Mouse (Mus musculus): ENCODE results near the gene Tas2r115.
"Not testable (repeated sequence)": the region's sequence is repeated elsewhere in the genome, so short reads cannot be mapped to it uniquely, and the experiment has no call there.

The Tas2r115 gene

DNA sequence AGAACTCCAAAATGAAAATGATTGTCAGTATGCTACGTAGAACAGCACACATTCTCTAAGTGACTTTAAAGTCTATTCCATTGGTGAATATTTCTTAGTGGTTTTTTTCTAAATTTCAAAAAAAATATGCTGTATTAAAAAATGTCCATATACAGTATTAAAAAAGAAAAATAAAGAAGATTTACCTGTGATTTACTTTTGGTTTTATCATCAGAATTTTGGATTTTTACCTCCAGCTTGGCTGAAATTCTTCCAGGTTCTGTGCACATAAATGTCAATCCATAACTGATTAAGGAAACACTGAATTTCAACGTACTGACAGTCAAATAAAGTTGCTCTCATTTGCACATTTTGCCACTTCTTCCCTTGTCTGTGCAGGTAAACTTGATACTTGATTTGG lies at the start of gene Tas2r115:
Gene Tas2r115 (minus strand): TSS at position 101 of the 400 bp plus-strand sequence.
- no peak for DNase-seq

DNA sequence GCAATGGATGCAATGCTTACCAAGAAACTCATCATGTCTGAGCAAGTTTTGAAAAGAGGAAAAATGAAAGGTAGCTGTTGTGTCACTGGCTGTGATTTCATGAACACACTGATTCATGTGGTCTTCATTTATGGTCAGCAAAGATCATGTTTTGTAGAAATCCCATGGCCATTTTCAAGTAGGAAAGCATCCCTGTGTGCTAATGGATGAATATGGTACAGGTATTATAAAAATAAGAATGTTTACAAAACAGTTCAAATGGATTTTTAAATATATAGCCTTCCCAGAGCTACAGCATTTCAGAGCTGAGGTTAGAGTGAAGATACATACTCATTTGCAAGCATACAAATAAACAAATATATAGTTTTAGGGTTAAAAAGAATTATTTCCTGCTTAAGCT lies 40.2 kb upstream of the Tas2r115 start, which contains the start of gene Tas2r136:
Gene Tas2r136 (minus strand): TSS at position 101 of the 400 bp plus-strand sequence.
- no peak for DNase-seq

DNA sequence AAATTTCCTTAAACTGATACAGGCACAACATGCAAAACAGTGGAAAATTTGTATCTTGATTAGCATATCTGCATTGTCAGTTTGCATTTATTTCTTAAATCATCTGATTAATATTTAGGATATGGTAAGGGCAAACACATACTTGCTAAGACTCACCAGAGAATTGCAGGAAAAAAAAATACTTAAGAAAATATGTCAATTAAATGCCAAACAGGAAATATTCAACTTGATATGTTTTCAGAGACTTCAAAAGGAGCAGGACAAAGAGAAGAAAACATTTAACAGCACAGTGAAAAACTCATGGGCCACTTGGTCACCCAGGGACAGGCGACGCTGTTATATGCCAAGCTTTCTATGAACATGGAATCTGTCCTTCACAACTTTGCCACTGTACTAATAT lies 24.0 kb upstream of the Tas2r115 start, which contains the start of gene Tas2r102:
Gene Tas2r102 (plus strand): TSS at position 301 of the 400 bp plus-strand sequence.
- no peak for DNase-seq

DNA sequence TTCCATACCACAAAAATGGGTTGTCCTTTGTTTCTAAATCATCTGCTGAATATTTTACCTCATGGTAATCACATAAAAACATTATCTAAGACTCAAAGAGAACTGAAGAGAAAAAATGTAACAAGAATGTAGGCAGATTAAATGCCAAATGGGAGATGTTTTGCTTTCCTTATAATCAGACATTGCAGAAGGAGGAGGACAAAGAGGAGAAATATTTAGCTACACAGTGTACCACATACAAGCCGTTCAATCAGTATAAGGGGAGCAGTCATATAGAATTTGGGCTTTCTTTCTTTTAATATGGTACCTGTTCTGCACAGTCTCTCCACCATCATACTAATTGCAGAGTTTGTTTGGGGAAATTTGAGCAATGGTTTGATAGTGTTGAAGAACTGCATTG lies 16.6 kb upstream of the Tas2r115 start, which contains the start of gene Tas2r124:
Gene Tas2r124 (plus strand): TSS at position 301 of the 400 bp plus-strand sequence.
- no peak for DNase-seq

DNA sequence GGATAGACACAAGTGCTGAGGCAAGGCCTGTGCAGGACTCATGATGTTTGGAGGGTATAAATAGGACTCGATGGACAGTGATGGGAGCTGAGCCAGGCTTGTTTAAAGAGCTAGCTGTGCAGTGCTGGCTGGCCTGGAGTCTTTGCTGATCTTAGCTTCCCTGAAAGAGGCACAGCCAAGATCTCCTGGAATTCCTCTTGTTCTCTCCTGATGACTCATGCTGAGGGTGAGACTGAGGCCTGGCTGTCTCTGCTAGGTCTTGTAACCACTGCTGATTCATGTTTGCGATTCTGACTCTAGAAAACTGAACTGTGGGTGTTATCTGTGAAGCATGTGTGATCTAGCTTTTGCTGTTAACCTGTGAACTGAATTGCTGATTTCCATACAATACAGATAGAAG lies 12.4 kb upstream of the Tas2r115 start:
- no peak for DNase-seq

DNA sequence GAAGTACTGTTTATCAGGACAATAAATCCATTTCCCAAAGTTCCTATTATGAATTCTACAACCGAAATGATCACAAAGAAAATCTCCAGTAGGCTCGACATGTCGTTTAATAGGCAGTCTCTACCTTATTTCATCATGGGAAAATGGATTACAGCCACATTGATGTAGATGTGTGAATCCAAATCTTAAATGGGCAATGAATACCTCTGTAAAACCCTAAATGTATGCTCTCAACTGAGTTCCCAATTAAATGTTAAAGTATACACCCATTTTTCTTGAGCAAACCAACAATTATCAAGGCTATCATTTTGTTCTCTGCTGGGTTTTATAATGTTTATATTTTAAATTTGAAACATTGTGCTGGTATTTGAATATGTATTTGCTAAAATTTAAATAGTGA lies 26.0 kb downstream of the Tas2r115 start, which contains the start of gene Tas2r122:
Gene Tas2r122 (minus strand): TSS at position 101 of the 400 bp plus-strand sequence.
- no peak for DNase-seq

DNA sequence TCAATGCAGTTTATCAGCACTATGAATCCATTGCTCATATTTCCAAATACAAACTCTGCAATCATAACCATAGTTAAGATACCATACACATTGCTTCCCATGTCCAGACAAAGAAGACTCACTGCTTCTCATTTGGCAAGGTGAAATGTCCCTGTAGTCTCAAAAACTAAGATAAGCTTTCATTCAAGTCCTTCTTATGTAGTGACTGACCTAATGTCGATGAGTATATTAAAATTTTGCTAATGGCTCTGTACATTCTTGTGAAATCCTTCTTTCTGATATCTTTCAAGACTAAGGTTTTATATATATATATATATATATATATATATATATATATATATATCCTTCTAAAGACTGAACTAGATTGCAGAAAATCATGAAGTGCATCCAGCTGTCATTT lies 36.9 kb downstream of the Tas2r115 start, which contains the start of gene Tas2r121:
Gene Tas2r121 (minus strand): TSS at position 101 of the 400 bp plus-strand sequence.
- DNase-seq, result no peak

DNA sequence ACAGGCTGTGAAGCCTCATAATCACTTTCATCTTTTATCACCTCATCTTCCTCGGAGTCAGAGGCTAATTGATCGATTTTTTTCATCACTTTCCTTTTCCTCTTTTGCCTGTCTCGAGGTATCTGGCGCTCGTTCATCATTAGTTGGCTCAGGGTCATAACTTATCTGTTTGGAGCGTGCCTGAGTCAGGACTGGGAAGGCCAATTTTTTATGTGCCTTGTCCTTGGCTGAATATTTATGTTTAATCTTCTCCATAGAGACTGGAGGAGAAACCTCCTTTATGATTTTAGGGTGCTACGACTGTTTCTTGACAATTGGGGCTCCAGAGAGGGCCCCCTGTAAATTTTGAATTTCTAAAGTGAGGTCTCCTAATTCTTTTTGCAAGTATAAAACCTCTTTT lies 46.2 kb downstream of the Tas2r115 start:
- not testable (repeated sequence) for DNase-seq

Measured in kidney, postnatal 36 days (tissue).